Mouse (Mus musculus) stomach, postnatal 0 days (tissue): ENCODE data around the gene Fuz. TPM values are rescaled to one million over a fixed set of nuclear protein-coding genes. Genes with fewer than 3 reads are reported as not detected.
A peak's percentile ranks its signal among the peaks of the same experiment; 100 is the strongest.
"Not testable (repeated sequence)": the region's sequence is repeated elsewhere in the genome, so short reads cannot be mapped to it uniquely, and the experiment has no call there.

ENCODE experiments used
- ATAC-seq: fragments of 200-750 bp; cut with Nextera tagmentation; 2 replicates; pipeline ENCODE4 v1.8.0; 2017; ENCODE audit not compliant: low FRiP score, low TSS enrichment
- DNase-seq: peaks from one replicate; pipeline ENCODE4 v3.0.0-alpha.2; 2016; ENCODE audit warnings: low spot score
- H3K27ac ChIP-seq: fragments of 300-500 bp; sonication (generic); replicated peaks from 2 replicates; pipeline ENCODE4 v1.5.1; 2014; ENCODE audit warnings: mild to moderate bottlenecking, control low read depth
- H3K27me3 ChIP-seq: fragments of 300-500 bp; sonication (generic); 2 replicates; pipeline ENCODE4 v1.6.1; 2014; ENCODE audit warnings: low read length; ENCODE audit not compliant: control insufficient read depth, insufficient read depth
- H3K36me3 ChIP-seq: fragments of 300-500 bp; sonication (generic); 2 replicates; pipeline ENCODE4 v1.6.1; 2014; ENCODE audit warnings: low read length, mixed read lengths; ENCODE audit not compliant: control insufficient read depth, insufficient read depth
- H3K4me1 ChIP-seq: fragments of 300-500 bp; sonication (generic); replicated peaks from 2 replicates; pipeline ENCODE4 v1.6.1; 2014; ENCODE audit warnings: antibody characterized with exemption; ENCODE audit not compliant: control insufficient read depth, insufficient read depth
- H3K4me2 ChIP-seq: fragments of 300-500 bp; sonication (generic); replicated peaks from 2 replicates; pipeline ENCODE4 v1.6.1; 2014; ENCODE audit warnings: low read depth, mild to moderate bottlenecking, control low read depth, moderate library complexity
- H3K4me3 ChIP-seq: fragments of 300-500 bp; sonication (generic); 2 replicates; pipeline ENCODE4 v1.5.1; 2014; ENCODE audit warnings: low read depth, low read length, control low read depth
- H3K9ac ChIP-seq: fragments of 300-500 bp; sonication (generic); 2 replicates; pipeline ENCODE4 v1.6.1; 2014; ENCODE audit warnings: mild to moderate bottlenecking, low read length, control low read depth, mixed read lengths
- H3K9me3 ChIP-seq: fragments of 300-500 bp; sonication (generic); 2 replicates; pipeline ENCODE4 v1.6.1; 2016; ENCODE audit warnings: low read length; ENCODE audit not compliant: control insufficient read depth
- CTCF ChIP-seq: IDR thresholded peaks from 2 replicates; pipeline ENCODE4 v1.5.1; 2016; ENCODE audit warnings: antibody characterized with exemption, low read depth, mild to moderate bottlenecking, moderate library complexity
- EP300 ChIP-seq: optimal IDR thresholded peaks from 2 replicates; pipeline ENCODE3; 2016; ENCODE audit warnings: antibody characterized with exemption
- WGBS: fragments of 180-500 bp; shearing (Covaris S2); extraction: QIAGEN DNeasy Blood & Tissue Kit; methylation state at CpG from one replicate; pipeline ENCODE4 v1.1.7; 2014; 5-methylcytosine and 5-hydroxymethylcytosine counted together
- polyA plus RNA-seq: library from polyadenylated mRNA; unstranded; fragments of >200 nt; fragmentation: Nextera tagmentation; extraction: Ambion mirVana; gene quantifications from 2 replicates; pipeline ENCODE4 v1.2.1, GENCODE M21; 2015

Gene Fuz
- polyA plus RNA-seq, 1 experiment from 2014 or later = 13.1 TPM

DNA sequence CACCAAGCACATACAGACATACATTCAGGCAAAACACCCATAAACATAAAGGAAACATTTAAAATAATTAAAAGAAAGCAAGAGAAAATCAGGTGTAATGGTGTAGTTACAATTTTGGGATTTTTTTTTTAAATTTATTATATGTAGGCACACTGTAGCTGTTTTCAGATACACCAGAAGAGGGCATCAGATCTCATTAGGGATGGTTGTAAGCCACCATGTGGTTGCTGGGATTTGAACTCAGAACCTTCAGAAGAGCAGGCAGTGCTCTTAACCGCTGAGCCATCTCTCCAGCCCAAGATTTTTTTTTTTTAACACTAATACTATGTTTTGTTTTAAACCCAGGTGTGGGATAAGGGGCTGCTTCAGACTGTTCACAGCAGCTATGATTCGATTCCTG, 24.1 kb upstream of the Fuz start:
- H3K9ac ChIP-seq, H3K9me3 ChIP-seq, H3K27me3 ChIP-seq, ATAC-seq, DNase-seq, H3K27ac ChIP-seq, H3K36me3 ChIP-seq, H3K4me3 ChIP-seq, H3K4me2 ChIP-seq: not testable (repeated sequence)
- H3K4me1 ChIP-seq = peaks cover 11% of the 10 kb centered on the region
- TF ChIP-seq CTCF = peak; percentile 45
- WGBS = 85% methylated on average over 2 of the region's 2 CpGs

DNA sequence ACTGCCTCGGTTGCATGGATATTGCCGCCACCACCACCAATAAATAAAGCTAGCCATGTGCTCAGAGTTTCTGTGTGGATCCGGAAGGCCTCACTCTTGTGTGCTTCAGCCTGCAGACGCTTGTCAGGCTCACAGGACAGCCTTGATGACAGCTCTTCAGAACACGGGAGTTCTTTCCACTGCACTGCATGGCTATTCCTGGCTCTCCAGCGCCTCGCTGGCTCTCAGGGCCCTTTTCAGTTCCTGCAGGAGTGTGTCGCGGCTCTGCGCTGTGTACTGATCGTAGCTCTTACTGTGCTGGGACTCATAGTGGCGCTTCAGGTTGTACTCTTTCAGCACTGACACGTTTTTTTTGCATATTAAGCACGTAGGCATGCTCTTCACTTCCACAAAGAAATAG, 18.0 kb upstream of the Fuz start:
- Histone ChIP-seq H3K4me2 (no peak overlapping the region), H3K36me3 (peaks cover 33% of the 10 kb centered on the region), H3K27me3 (no peaks in the 10 kb centered on the region), H3K9me3 (no peaks in the 10 kb centered on the region), H3K4me1 (no peaks in the 10 kb centered on the region), H3K27ac (no peak overlapping the region), H3K4me3 (no peak overlapping the region), H3K9ac (no peak overlapping the region)
- TF ChIP-seq CTCF (no peak), EP300 (no peak)
- DNase-seq (no peak), ATAC-seq (no peak)
- WGBS = 87% methylated on average over 14 of the region's 14 CpGs

DNA sequence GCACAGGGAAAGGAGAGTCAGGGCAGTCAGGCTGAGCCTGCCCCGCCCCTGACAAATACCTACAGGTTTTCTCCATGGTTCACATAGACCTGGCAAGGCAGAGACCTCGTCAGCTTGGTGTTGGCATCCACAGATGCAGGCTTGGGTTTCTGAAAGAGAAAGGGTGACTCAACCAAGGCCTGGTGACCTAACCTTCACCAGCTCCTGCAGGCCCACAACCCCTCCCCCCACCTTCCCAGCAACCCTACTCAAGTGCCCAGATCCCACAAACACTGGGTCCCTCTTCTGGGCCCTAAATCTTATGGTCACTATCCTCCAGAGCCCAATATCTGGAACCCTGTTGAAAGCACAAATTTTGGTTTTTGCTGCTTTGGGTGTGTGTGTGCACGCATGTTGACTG, 12.8 kb upstream of the Fuz start:
- H3K27me3 ChIP-seq = no peaks in the 10 kb centered on the region
- no peaks in the 10 kb centered on the region for H3K4me1 ChIP-seq
- H3K27ac ChIP-seq = no peak overlapping the region
- no peaks in the 10 kb centered on the region for H3K9me3 ChIP-seq
- 88% methylated on average over 3 of the region's 3 CpGs for WGBS
- H3K4me2 ChIP-seq = no peak overlapping the region
- H3K36me3 ChIP-seq = peaks cover 33% of the 10 kb centered on the region
- TF ChIP-seq CTCF = no peak
- H3K9ac ChIP-seq = no peak overlapping the region
- DNase-seq (no peak), ATAC-seq (no peak)
- H3K4me3 ChIP-seq = no peak overlapping the region

DNA sequence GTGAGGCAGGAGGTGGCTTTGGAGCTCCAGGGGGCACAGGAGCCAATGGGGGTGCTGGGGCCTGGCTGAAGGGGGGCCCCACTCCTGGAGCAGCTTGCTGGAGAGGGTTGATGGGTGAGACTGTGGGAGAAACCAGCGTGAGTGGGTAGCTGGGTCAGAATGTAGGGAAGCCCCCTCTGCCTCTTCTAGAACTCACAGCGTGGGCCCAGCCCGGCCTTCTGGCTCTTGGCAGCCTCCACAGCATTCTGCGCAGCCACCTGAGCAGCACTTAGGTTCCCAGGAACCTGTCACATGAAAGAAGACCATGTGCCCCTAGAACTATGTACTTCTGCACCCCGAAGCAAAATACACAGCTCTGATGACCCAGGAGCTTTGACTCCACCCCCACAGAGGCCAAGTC, 11.2 kb upstream of the Fuz start:
- H3K27me3 ChIP-seq = no peaks in the 10 kb centered on the region
- no peak for TF ChIP-seq EP300
- no peak for TF ChIP-seq CTCF
- no peak for DNase-seq
- no peak overlapping the region for H3K4me2 ChIP-seq
- H3K9me3 ChIP-seq = no peaks in the 10 kb centered on the region
- 96% methylated on average over 5 of the region's 5 CpGs for WGBS
- H3K36me3 ChIP-seq = peaks cover 22% of the 10 kb centered on the region
- ATAC-seq = no peak
- no peak overlapping the region for H3K9ac ChIP-seq
- H3K27ac ChIP-seq = no peak overlapping the region
- peaks cover 2% of the 10 kb centered on the region; the same call in 1 of the 2 replicates for H3K4me1 ChIP-seq
- no peak overlapping the region for H3K4me3 ChIP-seq

- ATAC-seq (no peak), DNase-seq (no peak)
- Histone ChIP-seq H3K4me1 (peaks cover 6% of the 10 kb centered on the region), H3K36me3 (peaks cover 7% of the 10 kb centered on the region; the same call in 1 of the 2 replicates), H3K9ac (no peak overlapping the region), H3K4me2 (no peak overlapping the region), H3K27ac (no peak overlapping the region), H3K4me3 (no peak overlapping the region), H3K27me3 (no peaks in the 10 kb centered on the region), H3K9me3 (no peaks in the 10 kb centered on the region)
- WGBS = 88% methylated on average over 7 of the region's 7 CpGs
- TF ChIP-seq CTCF = no peak
- TF ChIP-seq EP300 = no peak
Measured at GRCm38 (mm10) chr7:44886964-44887363, 8.9 kb upstream of the Fuz start.

GRCm38 (mm10) chr7:44888256-44889105, 7.4 kb upstream of the Fuz start:
- H3K27ac ChIP-seq = peak overlapping the region; percentile 69
- H3K9me3 ChIP-seq = no peaks in the 10 kb centered on the region
- WGBS = 68% methylated on average over 13 of the region's 13 CpGs
- ATAC-seq = peak; percentile 80
- no peak for TF ChIP-seq EP300
- TF ChIP-seq CTCF = no peak
- H3K36me3 ChIP-seq = peaks cover 5% of the 10 kb centered on the region; the same call in 1 of the 2 replicates
- H3K4me1 ChIP-seq = peaks cover 6% of the 10 kb centered on the region
- H3K4me2 ChIP-seq = no peak overlapping the region
- no peak overlapping the region; the same call in 1 of the 2 replicates for H3K9ac ChIP-seq
- peak; percentile 79 for DNase-seq
- no peak overlapping the region for H3K4me3 ChIP-seq
- no peaks in the 10 kb centered on the region for H3K27me3 ChIP-seq
